Mouse (Mus musculus) limb, embryonic 13.5 days (tissue): ENCODE measurements around the gene Ly6g5c. TPM values are rescaled to one million over a fixed set of nuclear protein-coding genes. Genes with fewer than 3 reads are reported as not detected.

Experiments used
- ATAC-seq: fragments of 200-750 bp; cut with Nextera tagmentation; 2 replicates; pipeline ENCODE4 v1.8.0; 2017; ENCODE audit warnings: low read depth, moderate number of reproducible peaks, moderate TSS enrichment; ENCODE audit not compliant: low FRiP score
- H3K27ac ChIP-seq: fragments of 300-500 bp; sonication (generic); 2 replicates; pipeline ENCODE4 v1.5.1; 2015; ENCODE audit warnings: inconsistent platforms, mild to moderate bottlenecking, moderate library complexity
- H3K27me3 ChIP-seq: fragments of 300-500 bp; sonication (generic); 2 replicates; pipeline ENCODE4 v1.6.1; 2015; ENCODE audit warnings: mild to moderate bottlenecking, inconsistent platforms
- H3K36me3 ChIP-seq: fragments of 300-500 bp; sonication (generic); 2 replicates; pipeline ENCODE4 v1.6.1; 2015; ENCODE audit warnings: inconsistent platforms, mild to moderate bottlenecking, moderate library complexity
- H3K4me1 ChIP-seq: fragments of 300-500 bp; sonication (generic); 2 replicates; pipeline ENCODE4 v1.6.1; 2015; ENCODE audit warnings: inconsistent platforms
- H3K4me2 ChIP-seq: fragments of 300-500 bp; sonication (generic); replicated peaks from 2 replicates; pipeline ENCODE4 v1.6.1; 2015; ENCODE audit warnings: inconsistent platforms, mild to moderate bottlenecking, moderate library complexity
- H3K4me3 ChIP-seq: fragments of 300-500 bp; sonication (generic); 2 replicates; pipeline ENCODE4 v1.5.1; 2015; ENCODE audit warnings: moderate library complexity, mild to moderate bottlenecking, inconsistent platforms
- H3K9ac ChIP-seq: fragments of 300-500 bp; sonication (generic); 2 replicates; pipeline ENCODE4 v1.6.1; 2015; ENCODE audit warnings: mild to moderate bottlenecking, inconsistent platforms
- H3K9me3 ChIP-seq: fragments of 300-500 bp; sonication (generic); 2 replicates; pipeline ENCODE4 v1.6.1; 2016; ENCODE audit warnings: inconsistent platforms
- WGBS: fragments of 180-500 bp; shearing (Covaris S2); methylation state at CpG from one replicate; pipeline ENCODE4 v1.1.7; 2015; 5-methylcytosine and 5-hydroxymethylcytosine counted together
- polyA plus RNA-seq: library from polyadenylated mRNA; unstranded; fragments of >200 nt; fragmentation: Nextera tagmentation; extraction: Ambion mirVana; gene quantifications from 2 replicates; pipeline ENCODE4 v1.2.1, GENCODE M21; 2015

The Ly6g5c gene
- not detected in 2 replicates for polyA plus RNA-seq

DNA sequence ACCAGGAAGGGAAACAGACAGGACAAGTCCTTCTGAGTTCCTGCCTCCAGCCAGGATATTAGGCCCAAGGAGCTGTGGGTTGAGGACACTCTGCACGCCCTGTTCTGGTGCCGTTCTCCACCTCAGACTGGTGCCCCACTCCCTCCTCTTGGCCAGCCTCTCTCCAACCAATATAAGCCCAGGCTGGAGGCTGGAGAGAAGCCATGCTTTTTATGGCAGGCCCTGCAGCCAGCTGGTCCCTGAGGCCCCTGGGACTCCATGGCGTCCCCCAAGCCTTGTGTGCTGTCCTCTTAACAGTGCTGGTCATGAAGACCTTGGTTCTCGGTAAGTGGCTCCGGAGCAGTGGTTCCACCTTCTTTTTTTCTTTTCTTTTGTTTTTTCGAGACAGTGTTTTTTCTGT, at the start of gene Ly6g5c:
Gene Ly6g5c (plus strand): TSS at position 183 of the 400 bp plus-strand sequence.
- no peak for ATAC-seq
- H3K9ac ChIP-seq, result no peak within 1 kb of the TSS
- WGBS, result 76% methylated on average over 6 of the region's 6 CpGs
- no peak within 1 kb of the TSS for H3K4me2 ChIP-seq
- H3K4me1 ChIP-seq, result no peaks in the 10 kb centered on the region; the same call in 1 of the 2 replicates
- no peak within 1 kb of the TSS for H3K4me3 ChIP-seq
- no peak within 1 kb of the TSS for H3K27ac ChIP-seq
- H3K36me3 ChIP-seq, result peaks cover 13% of the 10 kb centered on the region
- no peaks in the 10 kb centered on the region for H3K9me3 ChIP-seq
- no peaks in the 10 kb centered on the region for H3K27me3 ChIP-seq

- Histone ChIP-seq H3K27me3 (peaks cover 9% of the 10 kb centered on the region), H3K4me1 (peaks cover 25% of the 10 kb centered on the region), H3K9ac (no peak overlapping the region), H3K36me3 (peaks cover 77% of the 10 kb centered on the region), H3K27ac (no peak overlapping the region), H3K9me3 (no peaks in the 10 kb centered on the region), H3K4me3 (peak overlapping the region; percentile 64), H3K4me2 (peak overlapping the region; percentile 99)
- 66% methylated on average over 9 of the region's 9 CpGs for WGBS
- ATAC-seq, result no peak
Measured at GRCm38 (mm10) chr17:35058316-35058715, 49.8 kb upstream of the Ly6g5c start.

DNA sequence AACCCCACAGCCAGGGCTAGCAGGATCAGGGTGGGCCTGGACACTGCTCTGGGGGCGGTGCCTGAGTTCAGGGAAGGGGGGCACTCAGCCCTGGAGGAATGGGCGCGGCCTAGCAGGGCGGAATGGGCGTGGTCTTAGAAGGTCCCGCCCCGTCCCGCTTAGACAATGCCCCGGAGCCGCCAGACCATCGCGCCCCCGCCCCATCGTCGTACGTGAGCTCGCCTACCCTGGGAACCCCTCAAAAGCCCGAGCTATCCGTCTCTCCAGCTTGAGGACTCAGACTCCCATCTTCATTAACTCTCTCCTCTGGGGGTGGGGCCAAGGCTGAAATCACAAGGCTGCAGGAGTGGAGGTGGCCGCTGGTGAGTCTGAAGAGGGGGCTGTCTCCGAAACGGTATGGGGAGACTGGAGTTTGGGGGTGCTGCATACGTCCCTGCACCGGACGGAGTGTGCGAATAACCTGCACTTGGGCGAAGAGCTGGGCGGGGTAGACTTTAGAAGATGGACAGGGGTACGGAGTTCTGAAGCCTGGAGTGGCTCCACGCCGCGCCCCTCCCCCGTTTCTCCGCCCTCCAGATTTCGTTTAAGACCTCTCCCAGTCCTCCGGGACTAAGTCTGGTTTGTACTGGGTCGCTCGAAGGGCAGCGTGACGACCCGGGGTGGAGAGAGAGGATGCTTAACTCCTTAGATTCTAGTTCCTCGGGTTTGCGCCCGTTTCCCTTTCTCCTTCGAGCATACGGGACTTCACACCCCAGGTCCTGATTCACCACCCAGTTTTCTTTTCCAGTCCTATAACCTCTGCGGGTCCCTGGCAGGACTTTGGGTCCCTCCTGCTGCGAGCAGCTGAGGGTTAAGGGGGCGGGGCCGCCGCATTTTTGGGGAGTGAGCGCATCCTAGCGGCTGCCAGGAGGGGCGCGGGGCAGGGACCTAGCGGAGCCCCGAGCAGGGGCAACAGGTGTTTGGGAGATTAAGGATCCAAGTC, 48.9 kb upstream of the Ly6g5c start, which contains the start of gene Ddah2:
Gene Ddah2 (plus strand): TSS at position 125 of the 982 bp plus-strand sequence.
- H3K9ac ChIP-seq, result peak within 1 kb of the TSS; percentile 80
- H3K27me3 ChIP-seq, result peaks cover 18% of the 10 kb centered on the region
- H3K9me3 ChIP-seq, result no peaks in the 10 kb centered on the region
- H3K27ac ChIP-seq, result peak within 1 kb of the TSS; percentile 92
- peak within 1 kb of the TSS; percentile 99 for H3K4me2 ChIP-seq
- under 1% methylated on average over 57 of the region's 57 CpGs for WGBS
- H3K4me1 ChIP-seq, result peaks cover 28% of the 10 kb centered on the region
- H3K4me3 ChIP-seq, result peak within 1 kb of the TSS; percentile 64
- H3K36me3 ChIP-seq, result peaks cover 73% of the 10 kb centered on the region
- peak; percentile 91 for ATAC-seq

DNA sequence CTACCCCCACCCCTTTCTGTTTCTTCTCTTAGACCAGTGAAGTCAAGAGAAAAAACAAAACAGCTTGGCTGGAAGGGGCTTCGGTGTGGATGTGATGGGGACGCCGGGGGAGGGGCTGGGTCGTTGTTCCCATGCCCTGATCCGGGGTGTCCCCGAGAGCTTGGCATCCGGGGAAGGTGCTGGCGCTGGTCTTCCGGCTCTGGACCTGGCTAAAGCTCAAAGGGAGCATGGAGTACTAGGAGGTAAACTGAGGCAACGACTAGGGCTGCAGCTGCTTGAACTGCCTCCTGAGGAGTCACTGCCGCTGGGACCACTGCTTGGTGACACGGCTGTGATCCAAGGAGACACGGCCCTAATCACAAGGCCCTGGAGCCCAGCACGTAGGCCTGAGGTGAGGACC, 48.0 kb upstream of the Ly6g5c start:
- Histone ChIP-seq H3K4me2 (peak overlapping the region; percentile 99), H3K4me1 (peaks cover 36% of the 10 kb centered on the region), H3K27me3 (peaks cover 27% of the 10 kb centered on the region), H3K27ac (peak overlapping the region; percentile 92; the same call in 1 of the 2 replicates), H3K9ac (peak overlapping the region; percentile 80), H3K4me3 (peak overlapping the region; percentile 64), H3K36me3 (peaks cover 65% of the 10 kb centered on the region), H3K9me3 (no peaks in the 10 kb centered on the region)
- WGBS, result 24% methylated on average over 14 of the region's 14 CpGs
- ATAC-seq, result no peak

- peaks cover 43% of the 10 kb centered on the region for H3K4me1 ChIP-seq
- no peaks in the 10 kb centered on the region for H3K9me3 ChIP-seq
- no peak overlapping the region for H3K27ac ChIP-seq
- peaks cover 58% of the 10 kb centered on the region for H3K36me3 ChIP-seq
- no peak for ATAC-seq
- peak overlapping the region; percentile 80 for H3K9ac ChIP-seq
- peak overlapping the region; percentile 64 for H3K4me3 ChIP-seq
- WGBS, result 64% methylated on average over 22 of the region's 22 CpGs
- peaks cover 34% of the 10 kb centered on the region for H3K27me3 ChIP-seq
- H3K4me2 ChIP-seq, result peak overlapping the region; percentile 99
Measured at GRCm38 (mm10) chr17:35060737-35061297, 47.3 kb upstream of the Ly6g5c start.

DNA sequence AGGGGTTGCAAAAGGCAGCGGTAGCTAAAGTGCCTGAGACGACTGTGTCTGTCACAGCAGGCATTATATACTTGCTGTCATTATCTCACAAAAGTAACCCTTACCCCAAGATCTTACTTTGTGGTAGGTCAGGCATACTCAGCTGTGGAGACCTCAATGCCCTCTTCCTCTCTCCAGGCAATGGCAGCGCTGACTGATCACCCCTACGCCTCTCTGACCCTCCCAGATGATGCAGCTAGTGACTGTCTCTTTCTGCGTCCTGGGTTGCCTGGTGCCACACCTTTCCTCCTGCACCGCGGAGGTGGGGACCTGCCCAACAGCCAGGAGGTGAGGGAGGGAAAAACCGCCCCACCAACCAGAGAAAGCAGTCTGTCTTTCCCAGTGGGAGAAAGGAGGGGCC, 46.8 kb upstream of the Ly6g5c start:
- ATAC-seq, result no peak
- Histone ChIP-seq H3K36me3 (peaks cover 53% of the 10 kb centered on the region), H3K4me2 (peak overlapping the region; percentile 99; the same call in 1 of the 2 replicates), H3K27ac (no peak overlapping the region), H3K4me1 (peaks cover 43% of the 10 kb centered on the region), H3K9me3 (no peaks in the 10 kb centered on the region), H3K27me3 (peaks cover 39% of the 10 kb centered on the region), H3K4me3 (peak overlapping the region; percentile 64; the same call in 1 of the 2 replicates), H3K9ac (peak overlapping the region; percentile 80; the same call in 1 of the 2 replicates)
- 79% methylated on average over 8 of the region's 8 CpGs for WGBS

- H3K36me3 ChIP-seq, result peaks cover 33% of the 10 kb centered on the region
- no peaks in the 10 kb centered on the region for H3K9me3 ChIP-seq
- H3K4me2 ChIP-seq, result no peak overlapping the region
- no peak overlapping the region for H3K4me3 ChIP-seq
- no peak overlapping the region for H3K9ac ChIP-seq
- no peak for ATAC-seq
- WGBS, result 92% methylated on average over 3 of the region's 3 CpGs
- no peak overlapping the region for H3K27ac ChIP-seq
- H3K4me1 ChIP-seq, result peaks cover 40% of the 10 kb centered on the region
- peaks cover 61% of the 10 kb centered on the region for H3K27me3 ChIP-seq
Measured at GRCm38 (mm10) chr17:35063466-35063865, 44.6 kb upstream of the Ly6g5c start.

GRCm38 (mm10) chr17:35064378-35064877, 43.7 kb upstream of the Ly6g5c start:
- no peak for ATAC-seq
- Histone ChIP-seq H3K4me3 (peak overlapping the region; percentile 40), H3K4me2 (peak overlapping the region; percentile 67), H3K27ac (no peak overlapping the region), H3K27me3 (peaks cover 68% of the 10 kb centered on the region), H3K9ac (peak overlapping the region; percentile 46; the same call in 1 of the 2 replicates), H3K9me3 (no peaks in the 10 kb centered on the region), H3K4me1 (peaks cover 37% of the 10 kb centered on the region), H3K36me3 (peaks cover 33% of the 10 kb centered on the region)
- WGBS, result 26% methylated on average over 10 of the region's 10 CpGs

GRCm38 (mm10) chr17:35064951-35065947, 42.8 kb upstream of the Ly6g5c start, which contains the start of gene Ly6g6c:
TSS of gene Ly6g6c (plus strand) at chr17:35065388.
- Histone ChIP-seq H3K27ac (no peak within 1 kb of the TSS), H3K9ac (peak within 1 kb of the TSS; percentile 55), H3K27me3 (peaks cover 68% of the 10 kb centered on the region), H3K4me2 (peak within 1 kb of the TSS; percentile 67), H3K9me3 (no peaks in the 10 kb centered on the region), H3K4me3 (peak within 1 kb of the TSS; percentile 40), H3K36me3 (peaks cover 33% of the 10 kb centered on the region), H3K4me1 (peaks cover 34% of the 10 kb centered on the region)
- 2% methylated on average over 48 of the region's 48 CpGs for WGBS
- ATAC-seq, result peak; percentile 62

- no peak for ATAC-seq
- H3K4me2 ChIP-seq, result peak within 1 kb of the TSS; percentile 67
- H3K4me3 ChIP-seq, result peak within 1 kb of the TSS; percentile 40
- H3K9ac ChIP-seq, result peak within 1 kb of the TSS; percentile 55
- H3K27ac ChIP-seq, result no peak within 1 kb of the TSS
- WGBS, result 47% methylated on average over 10 of the region's 10 CpGs
- peaks cover 68% of the 10 kb centered on the region for H3K27me3 ChIP-seq
- peaks cover 25% of the 10 kb centered on the region for H3K4me1 ChIP-seq
- H3K9me3 ChIP-seq, result no peaks in the 10 kb centered on the region
- H3K36me3 ChIP-seq, result peaks cover 25% of the 10 kb centered on the region
Measured at GRCm38 (mm10) chr17:35066084-35066483, 42.0 kb upstream of the Ly6g5c start, which contains the start of gene Mpig6b. TSS of gene Mpig6b (minus strand) at chr17:35066184.
